Mouse (Mus musculus) heart, embryonic 11.5 days (tissue): ENCODE measurements around the gene Med16. TPM values are rescaled to one million over a fixed set of nuclear protein-coding genes. Genes with fewer than 3 reads are reported as not detected.
A peak's percentile ranks its signal among the peaks of the same experiment; 100 is the strongest.

Source experiments
- ATAC-seq: fragments of 200-750 bp; cut with Nextera tagmentation; replicated peaks from 2 replicates; pipeline ENCODE4 v1.8.0; 2017; ENCODE audit warnings: moderate library complexity; ENCODE audit not compliant: insufficient number of reproducible peaks, low FRiP score, low TSS enrichment
- H3K27ac ChIP-seq: fragments of 300-500 bp; sonication (generic); 2 replicates; pipeline ENCODE4 v1.5.1; 2014; ENCODE audit warnings: mild to moderate bottlenecking, low read depth, low read length
- H3K27me3 ChIP-seq: fragments of 300-500 bp; sonication (generic); 2 replicates; pipeline ENCODE4 v1.6.1; 2014; ENCODE audit warnings: mild to moderate bottlenecking, low read length, mixed read lengths; ENCODE audit not compliant: control insufficient read depth, insufficient read depth
- H3K36me3 ChIP-seq: fragments of 300-500 bp; sonication (generic); 2 replicates; pipeline ENCODE4 v1.6.1; 2014; ENCODE audit warnings: mild to moderate bottlenecking, low read length, moderate library complexity, mixed read lengths; ENCODE audit not compliant: control insufficient read depth, insufficient read depth
- H3K4me1 ChIP-seq: fragments of 300-500 bp; sonication (generic); 2 replicates; pipeline ENCODE4 v1.6.1; 2014; ENCODE audit warnings: low read length; ENCODE audit not compliant: control insufficient read depth, insufficient read depth
- H3K4me2 ChIP-seq: fragments of 300-500 bp; sonication (generic); 2 replicates; pipeline ENCODE4 v1.6.1; 2014; ENCODE audit warnings: mild to moderate bottlenecking, moderate library complexity
- H3K4me3 ChIP-seq: fragments of 300-500 bp; sonication (generic); 2 replicates; pipeline ENCODE4 v1.5.1; 2014; ENCODE audit warnings: low read depth, low read length
- H3K9ac ChIP-seq: fragments of 300-500 bp; sonication (generic); 2 replicates; pipeline ENCODE4 v1.6.1; 2014; ENCODE audit warnings: mild to moderate bottlenecking, low read depth, low read length, moderate library complexity
- H3K9me3 ChIP-seq: fragments of 300-500 bp; sonication (generic); replicated peaks from 2 replicates; pipeline ENCODE4 v1.6.1; 2016; ENCODE audit warnings: low read length; ENCODE audit not compliant: control insufficient read depth
- WGBS: fragments of 180-500 bp; shearing (Covaris S2); extraction: QIAGEN DNeasy Blood & Tissue Kit; methylation state at CpG from one replicate; pipeline ENCODE4 v1.1.7; 2014; ENCODE audit not compliant: insufficient replicate concordance; 5-methylcytosine and 5-hydroxymethylcytosine counted together
- polyA plus RNA-seq: library from polyadenylated mRNA; unstranded; fragments of >200 nt; fragmentation: Nextera tagmentation; extraction: Ambion mirVana; gene quantifications from 2 replicates; pipeline ENCODE4 v1.2.1, GENCODE M21; 2014

Gene Med16
- polyA plus RNA-seq: 30.9 and 32.0 TPM in 2 replicates

- peak within 1 kb of the TSS; percentile 59 for H3K4me2 ChIP-seq
- peaks cover 18% of the 10 kb centered on the region for H3K36me3 ChIP-seq
- no peaks in the 10 kb centered on the region for H3K27me3 ChIP-seq
- 3% methylated on average over 52 of the region's 52 CpGs for WGBS
- peak within 1 kb of the TSS; percentile 71 for H3K4me3 ChIP-seq
- ATAC-seq: peak; percentile 95
- peak within 1 kb of the TSS; percentile 92 for H3K27ac ChIP-seq
- no peaks in the 10 kb centered on the region for H3K9me3 ChIP-seq
- no peaks in the 10 kb centered on the region for H3K4me1 ChIP-seq
- peak within 1 kb of the TSS; percentile 97 for H3K9ac ChIP-seq
These were observed at the start of gene Med16 for GRCm38 (mm10) chr10:79908167-79909091. TSS of gene Med16 (minus strand) at chr10:79908923.

DNA sequence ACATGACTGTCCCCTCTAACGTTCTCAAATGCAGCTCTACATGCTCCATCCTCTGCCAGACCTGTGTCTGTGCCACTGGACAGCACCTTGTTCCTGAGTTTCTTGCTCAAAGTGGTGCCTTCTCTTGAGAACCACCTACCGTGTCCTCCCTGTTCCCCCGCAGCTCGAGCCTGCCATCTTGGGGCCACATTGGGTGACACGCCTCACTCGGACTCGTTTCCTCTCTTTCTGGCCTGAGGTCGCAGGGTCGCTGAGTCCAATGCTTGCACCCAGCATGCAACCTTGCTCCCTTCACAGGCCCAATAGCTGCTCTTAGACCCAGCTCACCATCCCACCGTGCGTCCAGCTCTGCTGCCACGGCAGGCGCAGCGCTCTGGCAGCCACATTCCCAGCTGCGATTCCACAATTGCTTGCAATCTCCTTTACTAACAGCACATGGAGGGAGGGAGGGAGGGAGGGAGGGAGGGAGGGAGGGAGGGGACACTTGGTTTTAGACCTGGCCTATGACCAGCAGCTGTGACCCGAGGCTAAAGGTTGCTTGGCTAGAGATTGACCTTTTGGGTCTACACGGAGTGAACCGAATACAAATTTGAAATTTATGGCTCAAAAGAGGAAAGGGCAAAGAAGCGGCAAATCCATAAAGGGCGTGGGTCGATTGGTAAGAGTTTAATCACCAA, 49.6 kb upstream of the Med16 start:
- H3K36me3 ChIP-seq: peaks cover 2% of the 10 kb centered on the region; the same call in 1 of the 2 replicates
- ATAC-seq: no peak
- no peak overlapping the region for H3K4me3 ChIP-seq
- no peaks in the 10 kb centered on the region for H3K9me3 ChIP-seq
- no peak overlapping the region for H3K9ac ChIP-seq
- peaks cover 9% of the 10 kb centered on the region for H3K4me1 ChIP-seq
- no peaks in the 10 kb centered on the region for H3K27me3 ChIP-seq
- H3K4me2 ChIP-seq: peak overlapping the region; percentile 44
- H3K27ac ChIP-seq: no peak overlapping the region
- WGBS: 17% methylated on average over 21 of the region's 21 CpGs

GRCm38 (mm10) chr10:79956643-79957154, 48.0 kb upstream of the Med16 start:
- H3K27ac ChIP-seq: no peak overlapping the region
- ATAC-seq: no peak

DNA sequence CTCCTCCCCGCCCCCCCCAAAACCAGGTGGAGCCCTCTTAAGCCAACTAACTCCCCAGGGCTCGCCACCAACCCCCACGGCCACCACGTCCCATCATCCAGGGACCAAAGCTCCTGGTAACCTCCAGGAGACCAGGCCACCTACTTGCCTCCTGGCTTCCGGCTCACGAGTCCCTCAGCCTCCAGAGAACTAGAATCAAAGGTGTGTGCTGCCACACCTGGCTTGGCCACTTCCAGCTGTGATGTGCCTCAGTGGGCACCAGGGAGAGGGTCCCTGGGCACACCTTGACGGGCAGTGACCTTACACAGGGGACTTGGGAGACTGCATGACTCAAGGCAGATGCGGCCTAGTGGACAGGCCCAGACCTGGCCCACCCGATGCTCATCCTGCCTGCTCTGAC, 47.0 kb upstream of the Med16 start:
- H3K9me3 ChIP-seq: no peaks in the 10 kb centered on the region
- no peak for ATAC-seq
- no peaks in the 10 kb centered on the region for H3K27me3 ChIP-seq
- H3K36me3 ChIP-seq: 0 out of 2 replicates have a peak, but pooled peaks cover 7% of the 10 kb centered on the region
- H3K27ac ChIP-seq: no peak overlapping the region
- H3K4me2 ChIP-seq: no peak overlapping the region
- H3K9ac ChIP-seq: no peak overlapping the region
- H3K4me3 ChIP-seq: no peak overlapping the region
- 70% methylated on average over 9 of the region's 9 CpGs for WGBS
- H3K4me1 ChIP-seq: peaks cover 2% of the 10 kb centered on the region

More at GRCm38 (mm10) chr10:79956643-79957154, 48.0 kb upstream of the Med16 start:
- peaks cover 9% of the 10 kb centered on the region for H3K4me1 ChIP-seq
- no peak overlapping the region for H3K9ac ChIP-seq
- H3K4me3 ChIP-seq: no peak overlapping the region
- no peaks in the 10 kb centered on the region for H3K9me3 ChIP-seq
- no peaks in the 10 kb centered on the region for H3K27me3 ChIP-seq
- no peaks in the 10 kb centered on the region; the same call in 1 of the 2 replicates for H3K36me3 ChIP-seq
- no peak overlapping the region for H3K4me2 ChIP-seq
- 36% methylated on average over 4 of the region's 4 CpGs for WGBS

DNA sequence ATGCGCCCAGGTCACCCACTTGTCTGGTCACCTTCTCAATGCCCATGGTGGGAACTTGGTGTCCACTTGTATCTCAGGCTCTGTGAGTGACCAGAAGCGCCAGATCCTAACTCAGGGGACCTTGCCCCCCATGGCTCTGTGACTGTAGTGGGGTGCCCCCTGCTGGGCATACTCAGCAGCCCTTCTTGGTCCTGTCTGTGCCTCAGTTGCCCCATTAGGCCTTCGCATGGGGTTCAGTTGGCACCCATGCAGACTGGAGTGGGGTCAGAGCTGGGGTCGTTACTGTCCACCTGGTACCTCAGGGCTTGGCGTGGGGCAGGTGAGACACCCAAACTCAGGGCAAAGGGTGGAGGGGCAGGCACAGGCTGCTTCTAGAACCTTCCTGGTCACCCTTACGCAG, 45.2 kb upstream of the Med16 start:
- Histone ChIP-seq H3K36me3 (peaks cover 13% of the 10 kb centered on the region), H3K4me1 (no peaks in the 10 kb centered on the region; the same call in 1 of the 2 replicates), H3K4me2 (no peak overlapping the region), H3K9me3 (no peaks in the 10 kb centered on the region), H3K4me3 (no peak overlapping the region), H3K27ac (no peak overlapping the region), H3K9ac (no peak overlapping the region), H3K27me3 (no peaks in the 10 kb centered on the region)
- ATAC-seq: no peak
- WGBS: 89% methylated on average over 6 of the region's 6 CpGs

DNA sequence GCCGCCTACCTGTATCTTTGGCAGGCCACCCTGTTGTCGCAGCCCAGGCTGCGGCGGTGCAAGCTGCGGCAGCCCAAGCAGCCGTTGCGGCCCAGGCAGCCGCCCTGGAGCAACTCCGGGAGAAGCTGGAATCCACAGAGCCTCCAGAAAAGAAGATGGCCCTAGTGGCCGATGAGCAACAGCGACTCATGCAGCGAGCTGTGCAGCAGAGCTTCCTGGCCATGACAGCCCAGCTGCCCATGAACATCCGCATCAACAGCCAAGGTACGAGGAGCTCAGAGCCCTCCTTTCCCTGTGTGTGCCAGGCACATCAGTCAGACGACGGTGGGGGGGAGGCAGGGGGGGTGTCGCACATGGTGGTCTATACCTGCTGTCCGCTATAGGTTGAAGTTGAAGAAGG, 41.9 kb upstream of the Med16 start:
- Histone ChIP-seq H3K27ac (no peak overlapping the region), H3K4me2 (no peak overlapping the region), H3K9me3 (no peaks in the 10 kb centered on the region), H3K9ac (no peak overlapping the region), H3K4me3 (no peak overlapping the region), H3K36me3 (peaks cover 15% of the 10 kb centered on the region), H3K27me3 (no peaks in the 10 kb centered on the region), H3K4me1 (peaks cover 20% of the 10 kb centered on the region)
- 82% methylated on average over 18 of the region's 18 CpGs for WGBS
- ATAC-seq: no peak

GRCm38 (mm10) chr10:79949873-79950272, 41.1 kb upstream of the Med16 start:
- 69% methylated on average over 4 of the region's 4 CpGs for WGBS

DNA sequence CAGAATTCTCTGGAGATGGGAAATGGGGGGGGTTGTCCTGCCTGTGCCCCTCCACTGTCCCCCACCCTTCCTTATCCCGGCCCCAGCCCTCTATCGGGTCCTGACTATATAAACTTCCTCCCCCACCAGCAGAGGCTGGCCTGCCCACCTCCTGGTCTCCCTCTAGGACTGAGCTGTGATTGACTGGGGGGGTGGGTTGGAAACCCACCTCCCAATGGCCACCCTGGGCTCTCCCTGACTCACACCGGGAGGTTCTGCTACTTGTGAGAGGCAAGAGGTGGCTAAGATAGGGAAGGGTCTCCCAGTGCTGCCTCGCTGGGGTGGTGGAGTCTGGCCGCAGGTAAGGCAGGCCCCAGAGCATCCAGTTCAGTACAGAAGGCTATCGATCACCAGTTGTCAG, 38.8 kb upstream of the Med16 start:
- peaks cover 15% of the 10 kb centered on the region for H3K36me3 ChIP-seq
- H3K27ac ChIP-seq: peak overlapping the region; percentile 90
- H3K4me1 ChIP-seq: peaks cover 34% of the 10 kb centered on the region
- ATAC-seq: no peak
- 58% methylated on average over 6 of the region's 6 CpGs for WGBS
- H3K4me3 ChIP-seq: no peak overlapping the region; the same call in 1 of the 2 replicates
- no peaks in the 10 kb centered on the region for H3K9me3 ChIP-seq
- no peaks in the 10 kb centered on the region for H3K27me3 ChIP-seq
- peak overlapping the region; percentile 36 for H3K4me2 ChIP-seq
- H3K9ac ChIP-seq: peak overlapping the region; percentile 59

More at GRCm38 (mm10) chr10:79949873-79950272, 41.1 kb upstream of the Med16 start:
- ATAC-seq: no peak
- no peak overlapping the region for H3K4me3 ChIP-seq
- peaks cover 28% of the 10 kb centered on the region for H3K4me1 ChIP-seq
- peaks cover 15% of the 10 kb centered on the region for H3K36me3 ChIP-seq
- H3K9ac ChIP-seq: no peak overlapping the region
- no peak overlapping the region for H3K4me2 ChIP-seq
- H3K27me3 ChIP-seq: no peaks in the 10 kb centered on the region
- H3K9me3 ChIP-seq: no peaks in the 10 kb centered on the region
- no peak overlapping the region for H3K27ac ChIP-seq
